Mouse (Mus musculus) embryonic fibroblast, embryonic 13.5 days (primary cell): ENCODE measurements around the gene Tbce.

Experiments used
- CTCF ChIP-seq: IDR thresholded peaks from 2 replicates; pipeline ENCODE4 v1.5.1; 2011; ENCODE audit warnings: mild to moderate bottlenecking, control low read depth, low read length, moderate library complexity, borderline replicate concordance; ENCODE audit not compliant: insufficient read depth
- POLR2A ChIP-seq: IDR thresholded peaks from 2 replicates; pipeline ENCODE4 v1.6.1; 2011; ENCODE audit warnings: low read depth, mild to moderate bottlenecking, control low read depth, low read length, moderate library complexity

GRCm38 (mm10) chr13:14064341-14065027, 25.0 kb upstream of the Tbce start:
- no peak for TF ChIP-seq CTCF
- no peak for TF ChIP-seq POLR2A
